Mouse (Mus musculus) macrophage (primary cell): ENCODE data around the gene Gm7534. TPM values are rescaled to one million over a fixed set of nuclear protein-coding genes. Genes with fewer than 3 reads are reported as not detected.
A peak's percentile ranks its signal among the peaks of the same experiment; 100 is the strongest.

Source experiments
- H3K27ac ChIP-seq: fragments of 350-480 bp; formaldehyde crosslinking; 2 replicates; pipeline ENCODE4 v1.9.0; 2021
- H3K36me3 ChIP-seq: fragments of 350-480 bp; formaldehyde crosslinking; 2 replicates; pipeline ENCODE4 v1.9.0; 2021; ENCODE audit errors: inconsistent target
- H3K4me3 ChIP-seq: fragments of 350-480 bp; formaldehyde crosslinking; 2 replicates; pipeline ENCODE4 v1.9.0; 2021; ENCODE audit errors: inconsistent target
- H3K79me2 ChIP-seq: fragments of 350-480 bp; formaldehyde crosslinking; 2 replicates; pipeline ENCODE4 v1.9.0; 2021; ENCODE audit errors: inconsistent target
- WGBS: methylation state at CpG from one replicate; pipeline ENCODE4 v1.1.7; 2026; ENCODE audit warnings: inconsistent platforms; ENCODE audit not compliant: missing documents; 5-methylcytosine and 5-hydroxymethylcytosine counted together
- polyA plus RNA-seq: library from polyadenylated mRNA; stranded (reverse); fragments of 250-400 nt; gene quantifications from 3 replicates; pipeline ENCODE4 v1.2.4, GENCODE M21; 2018; ENCODE audit warnings: inconsistent platforms
- total RNA-seq, 78 experiments: library from RNA; depleted of rRNA; stranded (reverse); fragments of 250-400 nt; gene quantifications; 1 replicate in 9 of 78; 2 replicates in 24 of 78; 3 replicates in 43 of 78; 4 replicates in 2 of 78; pipeline ENCODE4 v1.2.4; 2018; ENCODE audit warnings: inconsistent platforms in 56 of 78

Gene Gm7534
- not detected for total RNA-seq (2018; cell fraction: chromatin; rRNA removed)
- not detected for total RNA-seq (2018; cell fraction: cytosol; rRNA removed)
- total RNA-seq (2018; cell fraction: nucleus; rRNA removed) = not detected
- polyA plus RNA-seq = not detected in 3 replicates

- Histone ChIP-seq H3K27ac (no peak within 1 kb of the TSS), H3K36me3 (no peaks in the 10 kb centered on the region), H3K4me3 (no peak within 1 kb of the TSS), H3K79me2 (no peaks in the 10 kb centered on the region)
- WGBS = 100% methylated on average over 4 of the region's 4 CpGs
Measured at GRCm38 (mm10) chr4:134202904-134203303, at the start of gene Gm7534. TSS of gene Gm7534 (minus strand) at chr4:134203004.

GRCm38 (mm10) chr4:134252131-134252910, 49.5 kb upstream of the Gm7534 start:
- H3K4me3 ChIP-seq = no peak overlapping the region
- no peaks in the 10 kb centered on the region for H3K36me3 ChIP-seq
- H3K79me2 ChIP-seq = no peaks in the 10 kb centered on the region
- 32% methylated on average over 22 of the region's 22 CpGs for WGBS
- no peak overlapping the region for H3K27ac ChIP-seq

- 11% methylated on average over 89 of the region's 91 CpGs for WGBS
- no peak overlapping the region for H3K27ac ChIP-seq
- H3K36me3 ChIP-seq = no peaks in the 10 kb centered on the region
- H3K4me3 ChIP-seq = no peak overlapping the region
- H3K79me2 ChIP-seq = no peaks in the 10 kb centered on the region
Measured at GRCm38 (mm10) chr4:134251241-134252130, 48.7 kb upstream of the Gm7534 start.

GRCm38 (mm10) chr4:134250930-134251240, 48.1 kb upstream of the Gm7534 start:
- Histone ChIP-seq H3K27ac (no peak overlapping the region), H3K4me3 (no peak overlapping the region), H3K36me3 (no peaks in the 10 kb centered on the region), H3K79me2 (no peaks in the 10 kb centered on the region)
- 35% methylated on average over 10 of the region's 10 CpGs for whole genome bisulfite sequencing

- Histone ChIP-seq H3K27ac (no peak overlapping the region), H3K4me3 (no peak overlapping the region), H3K36me3 (no peaks in the 10 kb centered on the region), H3K79me2 (no peaks in the 10 kb centered on the region)
- 75% methylated on average over 27 of the region's 27 CpGs for whole genome bisulfite sequencing
Measured at GRCm38 (mm10) chr4:134250116-134250929, 47.5 kb upstream of the Gm7534 start.

- H3K27ac ChIP-seq = no peak overlapping the region
- 10% methylated on average over 30 of the region's 30 CpGs for WGBS
- no peak overlapping the region for H3K4me3 ChIP-seq
- no peaks in the 10 kb centered on the region for H3K36me3 ChIP-seq
- no peaks in the 10 kb centered on the region for H3K79me2 ChIP-seq
Measured at GRCm38 (mm10) chr4:134249651-134250050, 46.8 kb upstream of the Gm7534 start.

- Histone ChIP-seq H3K79me2 (no peaks in the 10 kb centered on the region), H3K4me3 (no peak within 1 kb of the TSS), H3K27ac (no peak within 1 kb of the TSS), H3K36me3 (no peaks in the 10 kb centered on the region)
- 94% methylated on average over 7 of the region's 7 CpGs for WGBS
Measured at GRCm38 (mm10) chr4:134246719-134247258, 44.0 kb upstream of the Gm7534 start, which contains the start of gene Gm30191. TSS of gene Gm30191 (plus strand) at chr4:134246935.

- 68% methylated on average over 4 of the region's 4 CpGs for WGBS
- Histone ChIP-seq H3K36me3 (no peaks in the 10 kb centered on the region), H3K27ac (no peak overlapping the region), H3K4me3 (no peak overlapping the region), H3K79me2 (no peaks in the 10 kb centered on the region)
Measured at GRCm38 (mm10) chr4:134246256-134246655, 43.5 kb upstream of the Gm7534 start.

GRCm38 (mm10) chr4:134245148-134245843, 42.5 kb upstream of the Gm7534 start, which contains the start of gene Zfp593:
TSS of gene Zfp593 (minus strand) at chr4:134245592.
- no peaks in the 10 kb centered on the region for H3K36me3 ChIP-seq
- peak within 1 kb of the TSS; percentile 59 for H3K4me3 ChIP-seq
- H3K79me2 ChIP-seq = no peaks in the 10 kb centered on the region
- WGBS = 1% methylated on average over 57 of the region's 60 CpGs
- no peak within 1 kb of the TSS for H3K27ac ChIP-seq

GRCm38 (mm10) chr4:134243516-134244250, 40.9 kb upstream of the Gm7534 start, which contains the start of gene E130218I03Rik:
TSS of gene E130218I03Rik (plus strand) at chr4:134243662.
- 99% methylated on average over 17 of the region's 17 CpGs for WGBS
- no peaks in the 10 kb centered on the region for H3K79me2 ChIP-seq
- H3K4me3 ChIP-seq = no peak within 1 kb of the TSS

GRCm38 (mm10) chr4:134238686-134239085, 35.9 kb upstream of the Gm7534 start:
- Histone ChIP-seq H3K27ac (no peak overlapping the region), H3K36me3 (no peaks in the 10 kb centered on the region), H3K4me3 (no peak overlapping the region), H3K79me2 (no peaks in the 10 kb centered on the region)
- WGBS = 18% methylated on average over 9 of the region's 10 CpGs

More at GRCm38 (mm10) chr4:134243516-134244250, 40.9 kb upstream of the Gm7534 start, which contains the start of gene E130218I03Rik:
- no peak within 1 kb of the TSS for H3K27ac ChIP-seq
- no peaks in the 10 kb centered on the region for H3K36me3 ChIP-seq

- 14% methylated on average over 18 of the region's 18 CpGs for WGBS
- Histone ChIP-seq H3K27ac (no peak within 1 kb of the TSS), H3K36me3 (no peaks in the 10 kb centered on the region), H3K4me3 (no peak within 1 kb of the TSS), H3K79me2 (no peaks in the 10 kb centered on the region)
Measured at GRCm38 (mm10) chr4:134238279-134238651, 35.5 kb upstream of the Gm7534 start, which contains the start of gene Cnksr1. TSS of gene Cnksr1 (minus strand) at chr4:134238399.
